Mouse (Mus musculus): ENCODE results near the gene Meltf. TPM values are rescaled to one million over a fixed set of nuclear protein-coding genes. Genes with fewer than 3 reads are reported as not detected.
A peak's percentile ranks its signal among the peaks of the same experiment; 100 is the strongest.

The Meltf gene
- polyA plus RNA-seq, 1 experiment from 2014 or later: 0.40 TPM

GRCm38 (mm10) chr16:31898546-31899326, 20.1 kb downstream of the Meltf start:
- H3K9ac ChIP-seq: no peak overlapping the region
- H3K27me3 ChIP-seq: no peaks in the 10 kb centered on the region
- no peak overlapping the region for H3K4me2 ChIP-seq
- 83% methylated on average over 18 of the region's 18 CpGs for WGBS
- H3K4me1 ChIP-seq: peaks cover 14% of the 10 kb centered on the region
- no peaks in the 10 kb centered on the region for H3K36me3 ChIP-seq
- ATAC-seq (replicated peaks; ENCODE audit: low FRiP score): no peak
- H3K27ac ChIP-seq: no peak overlapping the region
- H3K9me3 ChIP-seq (replicated peaks): no peaks in the 10 kb centered on the region
- H3K4me3 ChIP-seq (replicated peaks): no peak overlapping the region

GRCm38 (mm10) chr16:31901886-31902285, 23.3 kb downstream of the Meltf start:
- no peak overlapping the region for H3K4me2 ChIP-seq

GRCm38 (mm10) chr16:31903239-31903638, 24.6 kb downstream of the Meltf start:
- Histone ChIP-seq H3K4me3 (replicated peaks) (no peak overlapping the region), H3K36me3 (no peaks in the 10 kb centered on the region), H3K27ac (no peak overlapping the region), H3K4me1 (peaks cover 13% of the 10 kb centered on the region), H3K9ac (no peak overlapping the region), H3K4me2 (no peak overlapping the region), H3K27me3 (no peaks in the 10 kb centered on the region), H3K9me3 (replicated peaks) (no peaks in the 10 kb centered on the region)
- ATAC-seq (replicated peaks; ENCODE audit: low FRiP score): no peak
- WGBS: 90% methylated on average over 8 of the region's 8 CpGs

More at GRCm38 (mm10) chr16:31901886-31902285, 23.3 kb downstream of the Meltf start:
- Histone ChIP-seq H3K4me1 (peaks cover 23% of the 10 kb centered on the region), H3K27me3 (no peaks in the 10 kb centered on the region), H3K9ac (no peak overlapping the region), H3K9me3 (replicated peaks) (no peaks in the 10 kb centered on the region), H3K27ac (no peak overlapping the region), H3K4me3 (replicated peaks) (no peak overlapping the region), H3K36me3 (no peaks in the 10 kb centered on the region)
- no peak for ATAC-seq (replicated peaks; ENCODE audit: low FRiP score)
- 88% methylated on average over 1 of the region's 1 CpGs for WGBS

- H3K4me1 ChIP-seq: peaks cover 13% of the 10 kb centered on the region
- 78% methylated on average over 4 of the region's 4 CpGs for WGBS
- H3K4me3 ChIP-seq (replicated peaks): no peak overlapping the region
- no peaks in the 10 kb centered on the region for H3K27me3 ChIP-seq
- no peaks in the 10 kb centered on the region for H3K9me3 ChIP-seq (replicated peaks)
- no peak for ATAC-seq (replicated peaks; ENCODE audit: low FRiP score)
- no peak overlapping the region for H3K4me2 ChIP-seq
- H3K27ac ChIP-seq: no peak overlapping the region
- no peaks in the 10 kb centered on the region for H3K36me3 ChIP-seq
- no peak overlapping the region for H3K9ac ChIP-seq
Observed at GRCm38 (mm10) chr16:31905331-31905730, 26.7 kb downstream of the Meltf start.

GRCm38 (mm10) chr16:31905891-31906825, 27.5 kb downstream of the Meltf start:
- Histone ChIP-seq H3K4me3 (replicated peaks) (peak overlapping the region; percentile 31), H3K9me3 (replicated peaks) (no peaks in the 10 kb centered on the region), H3K27me3 (no peaks in the 10 kb centered on the region), H3K9ac (no peak overlapping the region), H3K36me3 (no peaks in the 10 kb centered on the region), H3K4me2 (peak overlapping the region; percentile 64), H3K27ac (no peak overlapping the region), H3K4me1 (peaks cover 13% of the 10 kb centered on the region)
- WGBS: 39% methylated on average over 20 of the region's 20 CpGs
- ATAC-seq (replicated peaks; ENCODE audit: low FRiP score): peak; percentile 27; the same call in 1 of the 2 replicates

GRCm38 (mm10) chr16:31906896-31907295, 28.3 kb downstream of the Meltf start:
- Histone ChIP-seq H3K9ac (no peak overlapping the region), H3K4me3 (replicated peaks) (peak overlapping the region; percentile 31), H3K27me3 (no peaks in the 10 kb centered on the region), H3K36me3 (no peaks in the 10 kb centered on the region), H3K4me2 (peak overlapping the region; percentile 64), H3K4me1 (peaks cover 13% of the 10 kb centered on the region), H3K9me3 (replicated peaks) (no peaks in the 10 kb centered on the region), H3K27ac (no peak overlapping the region)
- WGBS: 11% methylated on average over 9 of the region's 9 CpGs
- ATAC-seq (replicated peaks; ENCODE audit: low FRiP score): peak; percentile 61; the same call in 1 of the 2 replicates

- Histone ChIP-seq H3K36me3 (no peaks in the 10 kb centered on the region), H3K27me3 (no peaks in the 10 kb centered on the region), H3K4me3 (replicated peaks) (no peak overlapping the region), H3K27ac (no peak overlapping the region), H3K9ac (no peak overlapping the region), H3K4me2 (no peak overlapping the region), H3K4me1 (peaks cover 13% of the 10 kb centered on the region), H3K9me3 (replicated peaks) (no peaks in the 10 kb centered on the region)
- WGBS: 65% methylated on average over 11 of the region's 11 CpGs
- ATAC-seq (replicated peaks; ENCODE audit: low FRiP score): no peak
Observed at GRCm38 (mm10) chr16:31908959-31909358, 30.3 kb downstream of the Meltf start.

- no peak for ATAC-seq (replicated peaks; ENCODE audit: low FRiP score)
- no peaks in the 10 kb centered on the region for H3K27me3 ChIP-seq
- H3K27ac ChIP-seq: no peak overlapping the region
- 51% methylated on average over 10 of the region's 10 CpGs for WGBS
- H3K4me1 ChIP-seq: peaks cover 13% of the 10 kb centered on the region
- no peak overlapping the region for H3K4me3 ChIP-seq (replicated peaks)
- no peaks in the 10 kb centered on the region for H3K36me3 ChIP-seq
- no peak overlapping the region for H3K4me2 ChIP-seq
- H3K9me3 ChIP-seq (replicated peaks): no peaks in the 10 kb centered on the region
- H3K9ac ChIP-seq: no peak overlapping the region
Observed at GRCm38 (mm10) chr16:31910281-31910847, 31.8 kb downstream of the Meltf start.

GRCm38 (mm10) chr16:31917776-31918175, 39.2 kb downstream of the Meltf start:
- WGBS: 65% methylated on average over 11 of the region's 11 CpGs
- Histone ChIP-seq H3K9ac (peak overlapping the region; percentile 36; the same call in 1 of the 2 replicates), H3K27ac (0 out of 2 replicates have a peak overlapping the region, but pooled peaks have one; percentile 32), H3K9me3 (replicated peaks) (no peaks in the 10 kb centered on the region), H3K4me3 (replicated peaks) (no peak overlapping the region; the same call in 1 of the 2 replicates), H3K36me3 (no peaks in the 10 kb centered on the region), H3K4me1 (peaks cover 12% of the 10 kb centered on the region), H3K4me2 (peak overlapping the region; percentile 54), H3K27me3 (no peaks in the 10 kb centered on the region)
- ATAC-seq (replicated peaks; ENCODE audit: low FRiP score): peak; percentile 36; the same call in 1 of the 2 replicates

- 0 out of 2 replicates have a peak overlapping the region, but pooled peaks have one; percentile 32 for H3K27ac ChIP-seq
Observed at GRCm38 (mm10) chr16:31918248-31918724, 39.7 kb downstream of the Meltf start.

GRCm38 (mm10) chr16:31924368-31924767, 45.8 kb downstream of the Meltf start:
- Histone ChIP-seq H3K27ac (no peak overlapping the region), H3K27me3 (no peaks in the 10 kb centered on the region), H3K9me3 (replicated peaks) (no peaks in the 10 kb centered on the region), H3K4me2 (no peak overlapping the region), H3K4me1 (peaks cover 13% of the 10 kb centered on the region; the same call in 1 of the 2 replicates), H3K4me3 (replicated peaks) (no peak overlapping the region), H3K9ac (no peak overlapping the region), H3K36me3 (no peaks in the 10 kb centered on the region)
- no peak for ATAC-seq (replicated peaks; ENCODE audit: low FRiP score)
- 78% methylated on average over 6 of the region's 6 CpGs for WGBS

More at GRCm38 (mm10) chr16:31918248-31918724, 39.7 kb downstream of the Meltf start:
- Histone ChIP-seq H3K9me3 (replicated peaks) (no peaks in the 10 kb centered on the region), H3K4me2 (peak overlapping the region; percentile 54), H3K27me3 (no peaks in the 10 kb centered on the region), H3K36me3 (no peaks in the 10 kb centered on the region), H3K4me3 (replicated peaks) (peak overlapping the region; percentile 16; the same call in 1 of the 2 replicates), H3K9ac (peak overlapping the region; percentile 36; the same call in 1 of the 2 replicates), H3K4me1 (peaks cover 12% of the 10 kb centered on the region)
- WGBS: 3% methylated on average over 14 of the region's 14 CpGs
- peak; percentile 49; the same call in 1 of the 2 replicates for ATAC-seq (replicated peaks; ENCODE audit: low FRiP score)

All from kidney, embryonic 15.5 days (tissue).